Mouse (Mus musculus) ovary, postnatal 36 days (tissue): ENCODE data around the gene Tyrp1.

Experiments
- DNase-seq: peaks from one replicate; pipeline ENCODE4 v3.0.0; 2022; ENCODE audit warnings: low spot score, mixed read lengths

Tyrp1 gene

DNA sequence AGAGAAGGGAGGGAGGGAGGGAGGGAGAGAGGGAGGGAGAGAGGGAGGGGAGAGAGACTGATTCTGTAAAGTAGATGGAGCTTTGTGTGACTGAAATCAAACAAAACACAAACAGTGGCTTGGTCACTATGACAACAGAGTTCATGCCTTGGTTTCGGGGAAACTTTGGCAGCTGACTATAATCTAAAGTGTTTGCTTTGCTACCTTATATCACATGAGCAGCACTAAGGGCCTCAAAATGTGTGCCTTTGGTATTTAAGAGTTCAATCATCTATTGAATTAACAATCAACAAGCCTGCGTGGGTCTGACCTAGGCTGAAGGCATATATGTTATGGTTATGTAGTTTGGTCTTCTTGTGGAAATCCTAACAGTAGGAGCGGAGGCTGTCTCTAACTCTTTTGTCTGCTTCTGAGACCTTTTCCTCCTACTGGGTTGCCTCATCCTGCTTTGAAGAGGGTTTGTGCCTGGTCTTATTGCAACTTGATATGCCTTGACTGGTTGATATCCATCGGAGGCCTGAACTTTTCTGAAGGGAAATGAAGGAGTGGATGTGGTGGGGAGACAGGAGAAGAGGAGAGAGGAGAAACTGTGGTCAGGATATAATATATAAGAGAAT, 61.5 kb downstream of the Tyrp1 start:
- no peak for DNase-seq
